ENCODE assay signal across 20 mouse cellular contexts in genomic region chr6:128850671-128851070, GRCm38 (mm10). TPM values are rescaled to one million over a fixed set of nuclear protein-coding genes. Genes with fewer than 3 reads are reported as not detected.
DNase-seq lines count a peak whose midpoint lies in the region; ATAC-seq and TF ChIP-seq lines count a peak whose summit lies in the region.
"Had no signal": no experiment of that assay in that cellular context is flagged by ENCODE, and none has a peak within 500 bp of the region (broad histone marks: within the 10 kb centered on the region; RNA-seq: fewer than 3 reads in every experiment).

No protein-coding gene starts in this region.

- no peak overlapping the region for H3K9ac ChIP-seq in heart, embryonic 13.5 days
- no peak overlapping the region for H3K9ac ChIP-seq in heart, adult 2 months (ENCODE audit: low read depth, low read length)
- H3K9ac ChIP-seq in lung, embryonic 16.5 days (ENCODE audit: low read length), result no peak overlapping the region
- H3K9ac ChIP-seq: forebrain, embryonic 15.5 days; hindbrain, embryonic 13.5 days; liver, embryonic 14.5 days had no signal

- TF ChIP-seq CTCF in heart, adult 2 months (IDR thresholded peaks at IDR 0.05), result no peak
- no peak for TF ChIP-seq CTCF in bone marrow macrophage, adult 2 months (IDR thresholded peaks at IDR 0.05; ENCODE audit: low read depth, low read length)

- H3K9me3 ChIP-seq in heart, embryonic 13.5 days, result no peaks in the 10 kb centered on the region
- no peaks in the 10 kb centered on the region for H3K9me3 ChIP-seq in lung, embryonic 16.5 days (ENCODE audit: control insufficient read depth, low read length)
- H3K9me3 ChIP-seq: forebrain, embryonic 15.5 days; hindbrain, embryonic 13.5 days; midbrain, embryonic 10.5 days had no signal

- DNase-seq in heart, adult 2 months, result no peak
- peak; percentile 52 for DNase-seq in kidney, postnatal 14 days
- no peak for DNase-seq in kidney, adult 18-20 months
- DNase-seq in adrenal gland, postnatal 25 days, result no peak
- DNase-seq: adrenal gland, adult 8-10 months; thymus, postnatal 14 days had no signal

- H3K4me2 ChIP-seq in heart, embryonic 13.5 days, result no peak overlapping the region
- no peak overlapping the region for H3K4me2 ChIP-seq in lung, embryonic 16.5 days (ENCODE audit: low read depth, low read length)
- H3K4me2 ChIP-seq: forebrain, embryonic 15.5 days; heart, embryonic 11.5 days; hindbrain, embryonic 13.5 days had no signal

- H3K27me3 ChIP-seq in heart, embryonic 13.5 days (replicated peaks), result no peaks in the 10 kb centered on the region; the same call in 1 of the 2 replicates
- no peaks in the 10 kb centered on the region for H3K27me3 ChIP-seq in heart, adult 2 months (ENCODE audit: control insufficient read depth, insufficient read depth, low read length)
- H3K27me3 ChIP-seq in lung, embryonic 16.5 days (ENCODE audit: control insufficient read depth, insufficient read depth, low read depth, low read length), result no peaks in the 10 kb centered on the region
- H3K27me3 ChIP-seq: forebrain, embryonic 15.5 days; hindbrain, embryonic 13.5 days had no signal

- WGBS in heart, embryonic 13.5 days, result 14% methylated on average over 2 of the region's 2 CpGs
- 17% methylated on average over 2 of the region's 2 CpGs for WGBS in heart, adult 2 months
- 19% methylated on average over 2 of the region's 2 CpGs for WGBS in lung, embryonic 16.5 days

- TF ChIP-seq EP300 in heart, adult 2 months (IDR thresholded peaks at IDR 0.05; ENCODE audit: insufficient read depth, low read depth, low read length), result no peak

- no peak overlapping the region for H3K4me3 ChIP-seq in heart, embryonic 13.5 days
- H3K4me3 ChIP-seq in heart, adult 2 months, result no peak overlapping the region
- no peak overlapping the region for H3K4me3 ChIP-seq in bone marrow macrophage, adult 2 months (ENCODE audit: insufficient read depth, low read length)
- H3K4me3 ChIP-seq in lung, embryonic 16.5 days (ENCODE audit: low read length), result no peak overlapping the region
- H3K4me3 ChIP-seq: forebrain, embryonic 15.5 days; hindbrain, embryonic 13.5 days; midbrain, embryonic 10.5 days had no signal

- no peak for ATAC-seq in heart, embryonic 13.5 days (ENCODE audit: extremely low read depth, insufficient number of reproducible peaks, low FRiP score, low TSS enrichment)
- ATAC-seq in lung, embryonic 16.5 days (ENCODE audit: low read depth), result peak; percentile 78
- ATAC-seq in erythroblast, adult 5-6 weeks (replicated peaks; ENCODE audit: low FRiP score, poor library complexity, severe bottlenecking), result no peak
- ATAC-seq: forebrain, embryonic 15.5 days had no signal

- H3K4me1 ChIP-seq in heart, embryonic 13.5 days, result peaks cover 14% of the 10 kb centered on the region
- H3K4me1 ChIP-seq in heart, adult 2 months (ENCODE audit: control insufficient read depth, insufficient read depth, low read length), result peaks cover 1% of the 10 kb centered on the region; the same call in 1 of the 2 replicates
- peaks cover 50% of the 10 kb centered on the region for H3K4me1 ChIP-seq in bone marrow macrophage, adult 2 months (ENCODE audit: control insufficient read depth, insufficient read depth, low read length)
- H3K4me1 ChIP-seq in lung, embryonic 16.5 days (replicated peaks; ENCODE audit: control insufficient read depth, insufficient read depth, low read length), result peaks cover 12% of the 10 kb centered on the region; the same call in 1 of the 2 replicates
- H3K4me1 ChIP-seq: forebrain, embryonic 15.5 days; hindbrain, embryonic 13.5 days; midbrain, embryonic 10.5 days had no signal

- H3K79me2 ChIP-seq in heart, adult 2 months (replicated peaks; ENCODE audit: control insufficient read depth, insufficient read depth, low read length), result no peaks in the 10 kb centered on the region

- H3K36me3 ChIP-seq in heart, embryonic 13.5 days, result no peaks in the 10 kb centered on the region
- H3K36me3 ChIP-seq in heart, adult 2 months (ENCODE audit: control insufficient read depth, insufficient read depth, low read length), result no peaks in the 10 kb centered on the region
- H3K36me3 ChIP-seq in lung, embryonic 16.5 days (ENCODE audit: control insufficient read depth, insufficient read depth, low read length), result no peaks in the 10 kb centered on the region
- H3K36me3 ChIP-seq: forebrain, embryonic 15.5 days; hindbrain, embryonic 13.5 days; midbrain, embryonic 10.5 days had no signal

- H3K27ac ChIP-seq in heart, embryonic 13.5 days (replicated peaks), result peak overlapping the region; percentile 34
- no peak overlapping the region for H3K27ac ChIP-seq in heart, adult 2 months
- peak overlapping the region; percentile 87 for H3K27ac ChIP-seq in bone marrow macrophage, adult 2 months (ENCODE audit: insufficient read depth, low read depth, low read length)
- peak overlapping the region; percentile 63 for H3K27ac ChIP-seq in lung, embryonic 16.5 days (ENCODE audit: low read length)
- H3K27ac ChIP-seq: forebrain, embryonic 15.5 days; hindbrain, embryonic 13.5 days; liver, embryonic 14.5 days; midbrain, embryonic 10.5 days; stomach, postnatal 0 days had no signal

- no peak for TF ChIP-seq POLR2A in heart, adult 2 months (IDR thresholded peaks at IDR 0.05; ENCODE audit: insufficient read depth, low read depth, low read length)
- no peak for TF ChIP-seq POLR2A in bone marrow macrophage, adult 2 months (IDR thresholded peaks at IDR 0.05; ENCODE audit: borderline replicate concordance, low read depth, low read length)

- intact Hi-C loops in heart, adult 2 months (cut with DNase I), result loop anchor here (5.0 kb wide), 1 partner anchor 327 kb away; no protein-coding TSS in a partner anchor

RNA-seq across cellular contexts. Expression of gene Klrb1b, which starts 24.5 kb away (rescaled TPM):
- not detected in 2 replicates for polyA plus RNA-seq in heart, embryonic 13.5 days (2015; fragmentation: Nextera tagmentation; extraction: Ambion mirVana)
- not detected for total RNA-seq in heart, adult 2 months (2021)
- polyA plus RNA-seq in heart, adult 2 months (2012; rRNA removed), result 0.41 TPM in 1 of 2 replicates, not detected in the other
- polyA plus RNA-seq in bone marrow macrophage, adult 2 months (2012; ENCODE audit: insufficient read depth, insufficient read length, missing spikeins), result not detected in 2 replicates
- polyA plus RNA-seq in lung, embryonic 16.5 days (2015; fragmentation: Nextera tagmentation; extraction: Ambion mirVana), result 0.29 and 0.33 TPM in 2 replicates
- 2.1 TPM in 1 of 2 replicates, not detected in the other for total RNA-seq in erythroblast, adult 5-6 weeks (2015; ENCODE audit: low replicate concordance)
- total RNA-seq in erythroblast, adult 5-6 weeks (2017; ENCODE audit: low replicate concordance), result 0.94 TPM in 1 of 2 replicates, not detected in the other
- total RNA-seq in adrenal gland, postnatal 25 days (2021), result not detected in 2 replicates
- total RNA-seq: left cerebral cortex, postnatal 36 days had no signal
- polyA plus RNA-seq: cerebellum, adult 2 months; embryonic facial prominence, embryonic 11.5 days; forebrain, embryonic 15.5 days; heart, embryonic 11.5 days; hindbrain, embryonic 13.5 days; midbrain, embryonic 10.5 days had no signal

RNA-seq across cellular contexts. Expression of gene Gm44511, which starts 24.6 kb away (rescaled TPM):
- not detected in 2 replicates for polyA plus RNA-seq in heart, embryonic 13.5 days (2015; fragmentation: Nextera tagmentation; extraction: Ambion mirVana)
- not detected for total RNA-seq in heart, adult 2 months (2021)
- polyA plus RNA-seq in heart, adult 2 months (2012; rRNA removed), result 0.86 TPM in 1 of 2 replicates, not detected in the other
- not detected in 2 replicates for polyA plus RNA-seq in bone marrow macrophage, adult 2 months (2012; ENCODE audit: insufficient read depth, insufficient read length, missing spikeins)
- polyA plus RNA-seq in lung, embryonic 16.5 days (2015; fragmentation: Nextera tagmentation; extraction: Ambion mirVana), result not detected in 2 replicates
- total RNA-seq in erythroblast, adult 5-6 weeks (2015; ENCODE audit: low replicate concordance), result 1.7 and 3.8 TPM in 2 replicates
- not detected in 2 replicates for total RNA-seq in erythroblast, adult 5-6 weeks (2017; ENCODE audit: low replicate concordance)
- not detected in 2 replicates for total RNA-seq in adrenal gland, postnatal 25 days (2021)
- total RNA-seq: left cerebral cortex, postnatal 36 days had no signal
- polyA plus RNA-seq: cerebellum, adult 2 months; embryonic facial prominence, embryonic 11.5 days; forebrain, embryonic 15.5 days; heart, embryonic 11.5 days; hindbrain, embryonic 13.5 days; liver, embryonic 14.5 days; midbrain, embryonic 10.5 days; neural tube, embryonic 11.5 days; stomach, postnatal 0 days had no signal

RNA-seq across cellular contexts. Expression of gene Clec2i, which starts 36.7 kb away (rescaled TPM):
- not detected in 2 replicates for polyA plus RNA-seq in heart, embryonic 13.5 days (2015; fragmentation: Nextera tagmentation; extraction: Ambion mirVana)
- total RNA-seq in heart, adult 2 months (2021), result under 1 TPM in 1 of 2 experiments, not detected in 1; 0.14 TPM
- 0.12 and 0.31 TPM in 2 replicates for polyA plus RNA-seq in heart, adult 2 months (2012; rRNA removed)
- 4.0 and 7.6 TPM in 2 replicates for polyA plus RNA-seq in bone marrow macrophage, adult 2 months (2012; ENCODE audit: insufficient read depth, insufficient read length, missing spikeins)
- 0.23 and 0.36 TPM in 2 replicates for polyA plus RNA-seq in lung, embryonic 16.5 days (2015; fragmentation: Nextera tagmentation; extraction: Ambion mirVana)
- total RNA-seq in erythroblast, adult 5-6 weeks (2015; ENCODE audit: low replicate concordance), result 2.7 and 5.4 TPM in 2 replicates
- 3.8 and 4.0 TPM in 2 replicates for total RNA-seq in erythroblast, adult 5-6 weeks (2017; ENCODE audit: low replicate concordance)
- total RNA-seq in adrenal gland, postnatal 25 days (2021), result not detected in 2 replicates
- total RNA-seq: left cerebral cortex, postnatal 36 days had no signal
- polyA plus RNA-seq: cerebellum, adult 2 months; embryonic facial prominence, embryonic 11.5 days; forebrain, embryonic 15.5 days; heart, embryonic 11.5 days; hindbrain, embryonic 13.5 days; midbrain, embryonic 10.5 days; neural tube, embryonic 11.5 days had no signal

RNA-seq across cellular contexts. Expression of gene BC035044, which starts 40.3 kb away (rescaled TPM):
- polyA plus RNA-seq in heart, embryonic 13.5 days (2015; fragmentation: Nextera tagmentation; extraction: Ambion mirVana), result 0.45 and 0.60 TPM in 2 replicates
- total RNA-seq in heart, adult 2 months (2021), result under 1 TPM in 1 of 2 experiments, not detected in 1; 0.47 TPM
- 0.35 and 0.50 TPM in 2 replicates for polyA plus RNA-seq in heart, adult 2 months (2012; rRNA removed)
- 1.4 and 1.5 TPM in 2 replicates for polyA plus RNA-seq in bone marrow macrophage, adult 2 months (2012; ENCODE audit: insufficient read depth, insufficient read length, missing spikeins)
- 0.79 and 0.87 TPM in 2 replicates for polyA plus RNA-seq in lung, embryonic 16.5 days (2015; fragmentation: Nextera tagmentation; extraction: Ambion mirVana)
- 11.3 and 24.5 TPM in 2 replicates for total RNA-seq in erythroblast, adult 5-6 weeks (2015; ENCODE audit: low replicate concordance)
- total RNA-seq in erythroblast, adult 5-6 weeks (2017; ENCODE audit: low replicate concordance), result 14.5 and 19.4 TPM in 2 replicates
- total RNA-seq in adrenal gland, postnatal 25 days (2021), result 0.18 TPM in 1 of 2 replicates, not detected in the other
